Mouse (Mus musculus) adrenal gland, postnatal 4 days (tissue): ENCODE results near the gene Mical2. TPM values are rescaled to one million over a fixed set of nuclear protein-coding genes. Genes with fewer than 3 reads are reported as not detected.

Source experiments
- DNase-seq, 2 experiments: peaks; one replicate each; pipeline ENCODE4 v3.0.0; 2021 to 2022; ENCODE audit warnings: low spot score in 2 of 2, mixed read lengths in 2 of 2
- total RNA-seq, 2 experiments: library from RNA; stranded (reverse); gene quantifications; 2 replicates each; pipeline ENCODE4 v1.2.3; 2021

The Mical2 gene
- total RNA-seq, 2 experiments from 2014 or later = 25.2 TPM

DNA sequence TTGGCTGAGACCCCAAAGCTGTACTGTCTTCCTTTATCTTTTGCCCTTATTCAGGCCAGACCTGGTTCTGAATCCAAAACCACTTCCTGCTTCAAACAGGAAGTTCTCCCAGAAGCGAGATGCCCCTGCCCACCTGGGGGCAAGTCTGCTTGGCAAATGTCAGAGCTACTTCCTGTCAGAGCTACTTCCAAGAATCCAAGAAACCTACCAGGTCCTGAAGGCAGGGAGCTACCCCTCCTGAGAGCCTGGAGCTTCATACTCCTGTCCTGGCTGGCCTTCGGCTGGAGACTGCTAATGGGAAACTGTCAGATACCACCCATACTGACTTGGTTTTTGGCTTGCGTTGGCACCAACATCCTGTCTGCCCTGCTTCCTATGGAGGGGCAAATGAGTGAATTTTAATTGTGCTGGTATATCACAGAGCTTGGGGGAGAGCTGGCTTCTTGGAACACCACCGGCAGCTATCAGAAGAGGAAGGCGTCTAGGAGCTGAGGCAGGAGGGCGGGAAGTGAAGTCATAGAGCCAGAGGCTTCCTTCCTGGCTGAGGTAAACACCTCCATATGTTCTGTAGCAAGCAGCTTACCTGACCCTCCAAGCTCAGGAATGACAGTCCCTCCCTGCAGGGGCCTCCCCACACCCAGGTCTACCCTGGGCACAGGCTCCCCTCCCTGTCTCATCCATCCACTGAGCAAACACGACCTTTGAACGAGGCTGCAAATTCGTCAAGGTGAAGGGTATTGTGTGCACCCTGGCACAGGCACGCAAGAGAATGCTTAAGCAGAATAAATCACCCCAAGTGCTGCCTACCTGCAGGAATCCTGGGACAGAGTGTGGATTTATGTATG, 17.1 kb upstream of the Mical2 start:
- no peak for DNase-seq

DNA sequence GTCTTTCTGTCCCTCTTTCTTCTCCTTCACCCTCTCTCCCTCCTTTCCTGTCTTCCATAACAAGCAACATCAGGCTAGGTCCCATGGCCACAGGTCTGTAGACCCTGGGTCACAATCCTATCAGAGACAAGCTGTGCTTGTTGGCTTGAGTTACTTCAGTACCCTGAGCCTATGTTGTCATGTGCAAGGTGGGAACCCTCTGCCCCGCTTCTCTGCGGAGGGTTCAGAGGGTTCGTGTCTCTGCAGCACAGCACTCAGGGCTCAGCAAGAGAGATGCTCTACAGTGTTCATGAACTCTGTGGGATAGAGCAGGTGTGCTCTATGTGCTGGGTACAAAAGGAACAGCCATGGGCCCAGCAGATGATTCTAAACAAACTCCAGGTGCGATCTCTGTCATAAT, 16.0 kb upstream of the Mical2 start:
- no peak for DNase-seq

DNA sequence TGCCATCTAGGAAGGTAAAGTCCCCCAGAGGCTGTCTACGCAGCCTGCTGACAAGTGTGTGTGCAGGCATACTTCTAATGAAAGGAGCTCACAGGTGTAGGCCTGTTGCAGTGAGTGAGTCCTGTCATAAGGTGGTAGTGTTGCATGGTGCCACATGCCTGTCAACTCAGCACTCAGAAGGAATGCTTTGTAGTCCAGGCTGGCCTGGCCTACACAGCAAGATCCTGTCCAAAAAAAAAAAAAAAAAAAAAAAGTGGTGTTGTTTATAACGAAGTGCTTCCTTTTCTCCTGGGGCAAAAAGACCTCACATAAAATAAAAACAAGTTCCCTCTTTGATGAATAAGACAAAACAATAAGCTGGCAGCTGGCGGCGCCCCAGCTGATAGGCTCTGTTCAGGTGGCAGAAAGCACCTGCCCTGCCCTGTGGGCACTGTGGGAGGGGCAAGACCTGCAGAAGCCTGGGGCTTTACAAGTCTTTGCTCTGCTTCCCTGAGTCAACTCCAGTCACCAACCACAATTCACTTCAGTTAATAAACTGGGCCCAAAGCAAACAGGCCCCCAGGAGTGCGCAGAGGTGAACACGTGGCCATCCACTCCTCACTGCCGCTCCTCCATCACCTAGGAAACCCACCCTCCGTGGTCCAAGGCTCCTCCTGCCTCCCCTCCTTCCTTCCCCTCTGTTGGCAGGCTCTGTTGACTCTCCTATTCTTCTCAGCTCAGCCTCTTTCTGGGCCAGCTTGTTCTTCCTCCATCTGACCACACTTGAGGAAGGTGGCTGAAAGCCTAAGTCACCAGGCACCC, 12.5 kb upstream of the Mical2 start:
- no peak for DNase-seq

DNA sequence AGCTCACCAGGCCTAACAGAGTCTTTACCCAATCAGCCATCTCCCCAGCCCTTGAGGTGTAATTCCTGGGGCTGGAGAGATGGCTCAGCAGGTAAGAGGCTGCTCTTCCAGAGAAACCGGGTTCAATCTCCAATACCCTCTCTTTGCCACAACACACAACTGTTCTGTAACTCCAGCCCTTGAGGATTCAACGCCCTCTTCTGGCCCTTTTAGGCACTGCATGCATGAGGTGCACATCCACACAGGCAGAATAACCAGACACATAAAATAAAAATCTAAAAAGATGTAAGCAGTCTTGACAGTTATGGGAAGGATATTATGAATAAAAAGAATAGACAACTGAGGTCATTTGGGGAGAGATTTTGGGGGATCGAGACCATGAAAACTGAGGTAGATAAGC, 9.8 kb upstream of the Mical2 start:
- DNase-seq = no peak

DNA sequence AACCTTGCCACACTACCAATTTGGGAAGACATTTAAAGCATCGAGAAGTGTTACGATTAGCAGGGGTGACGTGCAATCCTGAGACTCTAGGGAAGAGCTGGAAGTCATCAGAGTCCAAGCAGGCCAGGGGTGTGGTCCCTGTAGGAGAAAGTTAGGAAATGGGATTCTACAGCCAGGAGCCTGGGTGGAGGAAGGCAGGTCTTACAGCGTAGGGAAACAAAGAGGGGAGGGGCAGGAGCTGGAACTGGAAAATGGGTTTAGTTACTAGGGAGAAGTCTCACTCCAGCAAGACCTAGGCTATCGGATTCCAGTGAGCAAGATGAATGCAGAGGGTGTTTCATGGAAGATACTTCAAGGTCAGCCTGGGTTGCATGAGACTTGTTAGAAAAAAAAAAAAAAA, 8.9 kb upstream of the Mical2 start:
- DNase-seq = no peak

DNA sequence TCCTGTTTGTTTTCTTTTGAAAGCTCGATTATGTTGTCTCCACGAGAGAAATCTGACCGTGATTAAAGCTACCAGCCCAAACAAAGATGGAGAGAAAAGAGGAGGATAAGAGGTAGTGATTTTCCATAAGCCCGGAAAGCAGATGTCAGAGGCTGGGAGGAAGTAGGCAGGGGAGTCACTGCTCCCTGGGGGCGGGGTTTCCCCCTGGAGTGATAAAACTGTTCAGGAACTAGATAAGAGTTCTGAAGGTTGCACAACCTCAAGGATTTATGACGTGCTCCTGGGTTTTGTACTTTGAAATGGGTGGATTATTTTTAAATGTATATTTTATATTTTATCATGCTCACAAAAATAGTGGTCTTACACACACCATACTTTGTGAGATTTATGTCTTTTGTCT, 8.4 kb upstream of the Mical2 start:
- DNase-seq = no peak

DNA sequence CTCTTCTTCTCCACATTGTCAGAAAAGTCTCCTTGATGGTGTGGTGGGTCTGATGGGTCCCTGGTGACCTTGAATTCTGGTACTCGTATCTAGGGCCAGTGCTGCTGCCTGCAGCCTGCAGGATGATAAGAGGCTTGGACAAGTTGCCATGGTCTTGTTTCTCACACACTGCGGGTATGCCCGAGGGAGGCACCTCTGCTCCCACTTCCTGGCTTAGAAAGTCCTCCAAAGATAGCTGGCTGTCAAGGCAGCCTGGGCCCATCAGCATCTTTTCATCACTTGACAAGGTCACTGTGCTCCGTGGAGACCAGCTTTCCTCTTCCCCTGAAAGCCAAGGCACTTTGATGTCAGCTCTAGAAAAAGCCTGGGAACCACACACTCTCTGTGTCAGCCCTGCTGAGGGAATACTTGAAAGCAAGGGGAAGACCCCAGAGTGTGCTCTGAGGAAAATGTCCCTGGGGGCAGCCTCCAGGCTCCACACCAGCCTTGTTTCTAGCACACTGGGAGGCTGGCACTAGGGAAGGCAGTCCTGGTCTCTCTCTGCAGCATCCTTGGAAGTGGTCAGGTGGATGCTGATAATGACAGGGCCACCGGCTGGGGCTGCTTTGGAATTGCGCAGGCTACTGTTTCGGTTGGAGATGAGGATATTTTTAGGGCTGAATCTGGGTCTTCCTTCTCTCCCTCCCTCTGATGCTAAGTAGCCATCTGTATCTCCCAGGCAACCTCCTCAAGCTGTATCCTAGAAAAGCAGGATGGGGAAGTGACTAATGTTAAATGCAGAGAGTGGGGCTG, 2.7 kb upstream of the Mical2 start:
- DNase-seq = no peak

DNA sequence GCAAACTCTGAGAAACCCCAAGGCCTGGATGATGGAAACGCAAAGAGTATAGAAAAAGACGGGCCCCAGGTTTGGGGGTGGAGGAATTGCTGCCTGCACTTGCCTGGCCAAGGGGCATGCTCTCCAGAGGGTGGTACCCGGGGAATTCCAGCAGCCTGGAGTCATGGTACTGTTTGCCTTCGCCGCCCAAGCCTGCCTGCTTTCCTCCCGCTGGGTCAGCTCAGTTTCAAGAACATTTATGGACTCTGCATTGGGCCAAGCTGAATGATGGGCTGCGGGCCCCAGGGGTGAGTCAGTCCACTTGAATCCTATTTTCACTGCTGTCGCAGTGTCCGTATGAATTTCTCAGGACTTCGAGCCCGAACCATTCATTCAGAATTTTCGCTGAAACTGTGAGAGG, 802 bp upstream of the Mical2 start:
- DNase-seq = no peak

DNA sequence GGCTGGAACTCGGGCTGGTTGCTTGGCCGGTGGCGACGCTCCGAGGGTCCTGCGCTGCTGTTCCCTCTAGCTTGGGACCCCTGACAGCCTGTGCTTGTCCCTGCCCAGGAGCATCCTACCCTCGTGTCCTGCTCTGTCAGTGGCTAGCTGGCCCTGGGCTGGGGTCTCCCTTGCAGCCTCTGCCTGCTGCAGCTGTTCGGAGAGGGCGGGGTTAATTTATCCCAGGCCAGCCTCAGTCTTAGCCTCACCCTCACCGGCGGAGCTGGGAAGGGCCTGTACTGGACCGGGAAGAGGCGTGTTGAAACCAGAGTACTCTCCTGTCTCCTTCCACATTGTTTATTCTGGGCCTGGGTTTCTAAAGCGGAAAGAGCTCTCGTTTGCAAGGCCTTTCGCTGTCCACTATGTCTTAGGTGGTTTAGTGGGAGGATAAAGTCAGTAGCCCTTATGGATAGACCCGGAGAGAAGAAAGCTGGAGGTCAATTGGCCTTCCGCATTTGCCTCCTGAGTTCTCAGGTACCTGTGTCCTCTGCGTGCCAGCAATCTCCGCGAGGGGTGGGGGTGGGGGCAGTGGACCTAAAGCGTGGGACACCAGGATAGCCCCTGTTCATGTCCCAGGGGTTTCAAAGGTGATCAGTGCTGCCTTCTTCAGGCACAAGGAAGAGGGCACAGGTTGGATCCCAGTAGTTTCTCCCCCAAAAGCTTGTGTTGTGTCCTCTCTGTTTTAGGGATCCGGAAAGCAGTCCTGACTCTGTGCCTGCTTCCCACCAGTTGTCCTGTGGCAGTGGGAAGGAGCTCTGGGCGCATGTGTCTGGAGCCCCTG, 1.0 kb downstream of the Mical2 start:
- DNase-seq = no peak

DNA sequence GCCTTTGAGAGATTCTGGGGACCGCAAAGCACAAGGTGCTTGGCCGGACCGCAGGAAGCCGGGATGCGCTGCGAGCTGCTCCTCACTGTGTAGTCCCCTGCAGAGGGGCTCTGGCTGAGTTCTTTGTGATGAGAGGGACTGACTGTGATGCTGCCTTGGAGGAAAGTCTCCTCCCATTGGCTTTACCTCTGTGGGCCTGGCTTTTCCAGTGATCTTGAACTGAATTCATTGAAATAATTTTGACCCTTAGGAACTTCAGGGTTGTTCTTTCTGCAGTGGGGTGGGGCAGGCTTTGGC, 1.6 kb downstream of the Mical2 start:
- no peak for DNase-seq

DNA sequence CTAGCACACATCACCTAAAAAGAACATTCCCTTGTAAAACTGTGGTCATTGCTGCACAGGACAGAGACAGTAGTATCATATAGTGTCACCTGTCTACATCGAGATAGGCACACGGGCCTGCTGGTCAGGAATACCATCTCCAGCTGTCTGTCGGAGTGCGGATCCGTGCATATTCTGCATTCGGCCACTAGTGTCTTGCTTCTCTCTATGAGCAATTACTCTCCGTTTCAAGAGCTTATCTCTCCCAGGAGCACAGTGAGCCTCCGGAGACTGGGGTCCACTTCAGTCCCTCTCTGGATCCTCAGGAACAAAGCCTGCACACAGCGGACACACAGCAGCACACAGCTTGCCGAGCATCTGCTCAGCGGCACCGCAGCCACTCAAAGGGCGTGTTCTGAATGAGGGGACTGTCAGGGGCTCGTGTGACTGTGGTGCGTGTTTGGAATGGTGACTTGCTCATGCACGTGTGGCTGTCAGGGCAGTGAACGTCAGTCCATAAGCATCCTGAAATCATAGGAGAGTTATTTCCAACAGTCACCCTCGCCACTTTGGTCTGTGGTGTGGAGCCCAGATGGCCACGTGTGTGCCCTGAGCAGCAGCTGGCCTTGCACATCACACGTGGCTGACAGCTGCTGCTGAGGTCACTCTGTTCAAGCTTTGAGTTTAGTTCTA, 3.3 kb downstream of the Mical2 start:
- DNase-seq = no peak

DNA sequence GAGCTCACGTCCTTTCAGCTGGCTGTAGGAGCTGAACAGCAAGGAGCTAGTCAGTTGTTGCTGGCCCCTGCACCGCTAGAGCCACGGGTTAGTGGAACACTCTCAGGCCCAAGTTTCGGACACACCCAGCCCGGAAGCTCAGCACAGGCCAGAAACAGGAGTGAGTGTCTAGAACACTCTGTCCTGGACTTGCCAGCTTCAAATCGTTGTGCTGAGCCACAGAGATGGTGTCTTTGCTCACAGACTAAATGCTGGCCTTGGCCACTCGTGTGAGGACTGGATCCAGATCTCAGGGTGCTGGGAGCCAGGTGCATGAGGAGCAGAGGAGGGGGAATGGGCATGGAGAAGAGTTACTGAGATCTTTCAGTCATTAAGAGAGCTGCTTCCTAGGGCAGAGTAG, 6.1 kb downstream of the Mical2 start:
- no peak for DNase-seq

DNA sequence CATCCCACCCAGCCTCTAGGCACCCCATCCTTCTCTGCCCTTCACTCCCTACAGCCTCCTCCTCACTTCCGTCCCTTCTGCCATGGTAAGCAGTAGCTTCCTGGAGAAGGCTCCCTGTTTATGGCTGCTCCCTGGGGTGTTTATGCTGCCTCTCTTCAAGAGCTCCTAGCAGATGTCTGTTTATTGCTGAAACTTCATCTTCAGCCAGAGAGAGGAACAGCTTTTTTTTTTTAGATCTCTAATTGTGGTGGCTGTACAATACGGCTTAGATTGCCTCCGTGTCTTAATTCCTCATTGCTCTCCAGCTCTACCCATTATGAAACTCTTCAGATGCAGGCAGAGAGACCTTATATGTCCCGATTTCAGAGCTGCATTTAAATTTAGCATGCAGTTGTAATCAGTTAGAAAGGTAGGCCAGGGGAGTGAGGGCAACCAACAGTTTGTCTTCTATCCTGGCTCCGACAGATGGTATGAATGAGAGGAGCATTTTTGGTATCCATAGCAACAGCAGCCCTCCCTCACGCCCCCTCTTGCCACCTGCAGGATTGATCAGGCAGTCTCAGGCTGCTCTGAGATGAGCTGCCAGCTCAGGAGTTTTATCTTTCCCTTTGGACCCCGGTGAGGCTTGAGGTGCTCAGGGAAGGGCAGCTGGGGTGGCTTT, 7.8 kb downstream of the Mical2 start:
- DNase-seq = no peak

DNA sequence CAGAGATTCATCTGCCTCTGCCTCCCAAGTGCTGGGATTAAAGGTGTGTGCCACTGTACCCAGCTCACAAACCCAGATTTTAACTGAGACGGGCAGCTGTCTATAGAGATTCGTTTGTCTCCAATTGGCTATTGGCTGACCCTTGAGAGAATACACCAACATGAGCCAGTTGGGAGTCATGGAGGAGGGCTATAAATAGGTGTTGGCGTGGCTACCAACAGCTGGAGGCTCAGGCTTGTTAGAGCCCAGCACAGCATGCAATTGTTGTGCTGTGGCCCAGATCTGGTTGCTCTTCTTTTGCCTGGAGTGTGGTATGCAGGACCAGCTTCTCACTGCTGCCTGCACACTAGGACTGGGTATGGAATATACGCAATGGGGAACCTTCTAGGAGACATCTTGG, 8.8 kb downstream of the Mical2 start:
- no peak for DNase-seq

DNA sequence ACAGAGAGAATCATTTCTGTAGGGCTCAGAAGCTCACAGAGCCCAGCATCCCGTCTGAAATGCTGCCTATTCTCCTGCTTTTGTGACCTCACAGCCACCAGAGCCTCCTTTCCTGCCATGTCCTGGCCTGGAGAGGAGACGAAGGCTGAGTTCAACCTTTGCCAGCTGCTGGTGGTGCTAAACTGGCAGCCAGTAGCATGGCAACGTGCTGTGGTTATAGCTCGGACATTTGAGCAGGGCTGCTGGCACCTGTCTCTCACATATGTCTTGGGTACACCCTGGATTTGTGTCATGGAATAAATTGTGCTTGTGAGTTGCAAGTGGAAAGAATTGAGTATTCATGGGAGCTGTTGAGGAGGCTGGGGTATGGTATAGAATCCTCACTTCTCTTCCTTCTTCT, 9.8 kb downstream of the Mical2 start:
- DNase-seq = no peak

DNA sequence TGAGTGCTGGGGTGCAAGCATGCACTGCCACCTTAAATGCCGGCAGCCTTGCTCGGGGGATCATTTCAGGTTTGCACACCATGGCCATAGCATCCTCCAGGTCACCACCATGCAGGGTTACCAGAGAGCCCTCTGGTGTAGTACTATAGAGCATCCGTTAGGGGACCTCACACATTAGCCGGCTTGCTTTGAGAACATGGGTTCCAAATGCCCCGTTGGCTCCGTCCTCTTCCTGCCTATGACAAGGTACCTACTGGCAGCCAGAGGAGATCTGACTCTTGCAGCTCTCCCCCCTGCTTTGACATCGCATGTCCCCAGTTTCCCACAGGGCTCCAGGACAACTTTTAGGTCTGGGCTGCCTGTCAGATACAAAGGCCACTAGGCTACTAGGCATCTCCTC, 11.6 kb downstream of the Mical2 start:
- no peak for DNase-seq

DNA sequence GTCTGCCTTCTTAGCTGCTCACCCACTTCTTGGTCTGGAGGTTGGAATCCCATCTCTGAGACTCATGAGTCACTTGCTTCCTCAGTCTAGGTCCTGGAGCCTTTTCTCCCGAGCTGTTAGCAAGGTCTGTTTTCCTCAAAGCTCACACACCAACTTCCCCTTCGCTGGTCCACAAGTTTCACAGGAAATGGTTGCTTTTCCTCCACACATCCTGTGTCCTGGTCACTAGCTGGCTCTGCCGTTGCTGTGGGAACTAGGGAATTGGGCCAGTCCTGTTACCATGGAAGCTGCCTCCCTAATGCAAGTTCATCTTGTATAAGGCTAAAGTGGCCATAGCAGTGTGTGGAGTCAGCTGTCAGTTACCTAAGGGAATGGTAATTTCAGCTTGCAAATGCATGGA, 12.2 kb downstream of the Mical2 start:
- no peak for DNase-seq

DNA sequence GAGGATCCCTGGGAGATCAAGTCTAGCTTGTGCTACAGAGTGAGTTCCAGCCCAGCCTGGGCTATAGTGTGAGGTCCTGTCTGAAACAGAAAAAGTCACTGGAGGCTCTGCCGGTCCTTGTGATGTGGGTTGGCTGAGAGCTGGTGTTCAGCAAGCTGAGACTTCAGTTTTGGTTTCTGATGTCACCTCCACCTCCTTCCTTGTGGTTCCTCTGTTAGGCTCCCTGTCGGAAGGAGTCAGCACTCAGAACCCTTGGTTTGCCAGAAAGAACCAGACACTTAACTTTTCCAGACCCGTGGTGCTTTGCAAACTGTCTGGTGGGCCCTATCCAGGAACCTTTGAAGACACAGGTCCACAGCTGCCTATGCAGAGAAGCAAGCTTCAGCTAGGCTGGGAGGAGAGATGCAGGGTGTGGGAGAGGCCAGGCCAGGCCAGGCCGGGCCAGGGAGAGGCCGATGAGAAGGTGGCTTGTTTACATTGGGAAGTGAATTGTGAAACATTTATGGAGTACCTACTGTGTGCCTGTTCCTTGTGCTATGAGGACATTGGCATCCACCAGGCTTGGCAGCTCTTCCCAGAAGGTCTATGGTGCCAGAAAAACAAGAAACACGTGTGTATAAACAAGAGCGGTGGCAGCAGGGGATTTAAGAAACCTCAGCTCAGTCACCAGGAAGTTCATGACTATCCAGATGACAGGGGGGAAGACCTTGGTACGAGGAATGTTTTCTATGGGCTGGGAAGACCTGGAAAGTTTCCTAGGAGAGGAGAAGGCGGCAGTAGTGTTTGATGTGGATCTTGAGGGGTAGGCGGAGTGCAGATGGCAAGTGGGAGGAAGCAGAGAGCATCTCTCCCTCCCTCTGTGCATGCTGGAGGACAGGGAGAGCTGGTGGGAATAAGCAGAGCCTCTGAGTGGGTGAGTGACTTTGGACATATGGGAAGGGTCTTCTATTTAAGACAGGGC, 13.4 kb downstream of the Mical2 start:
- DNase-seq = no peak

DNA sequence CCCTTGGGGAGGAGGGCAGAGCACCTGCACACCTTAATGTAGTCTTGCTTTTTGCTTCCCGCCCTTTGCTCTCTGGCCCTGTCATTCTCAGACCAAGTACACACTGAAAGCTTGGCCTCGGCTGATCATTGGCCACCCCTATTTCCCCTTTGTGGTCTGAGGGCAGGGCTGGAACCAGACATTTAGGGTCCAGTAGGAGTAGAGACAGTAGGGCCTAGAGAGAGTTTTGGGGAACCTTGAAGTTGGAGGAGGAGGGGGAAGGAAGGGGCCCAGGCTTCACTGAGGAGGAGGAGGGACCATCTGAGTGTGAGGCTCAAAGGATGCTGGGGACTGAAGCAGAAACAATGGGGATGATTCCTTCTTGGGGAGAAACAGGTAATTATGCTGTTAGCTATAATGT, 15.1 kb downstream of the Mical2 start:
- DNase-seq = no peak
